Mouse (Mus musculus) thymus, postnatal 36 days (tissue): Measurements from ENCODE around the gene Tsga13.

Experiments used
- DNase-seq, 2 experiments: peaks; one replicate each; pipeline ENCODE4 v3.0.0; 2022; ENCODE audit warnings: mixed read lengths in 2 of 2

Tsga13 gene

DNA sequence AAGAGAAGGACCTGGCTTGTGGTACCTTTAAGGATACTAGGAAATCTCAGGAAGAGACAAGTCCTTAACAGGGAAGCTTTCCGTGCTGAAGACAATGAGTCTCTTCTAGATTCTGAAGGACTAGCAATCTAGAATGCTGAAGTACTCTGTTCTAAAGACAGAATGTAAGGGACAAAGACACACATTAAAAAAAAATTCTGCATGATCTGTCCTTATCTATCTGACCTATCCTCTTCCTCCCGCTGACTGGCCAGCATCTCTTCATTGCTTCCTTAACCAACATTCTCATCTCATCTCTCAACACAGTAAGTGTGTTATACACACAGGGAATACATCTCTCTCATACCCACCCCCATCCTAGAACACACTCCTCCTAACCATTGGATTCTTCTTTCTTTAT lies at the start of gene Tsga13:
Gene Tsga13 (minus strand): TSS at position 101 of the 400 bp plus-strand sequence.
- no peak for DNase-seq

DNA sequence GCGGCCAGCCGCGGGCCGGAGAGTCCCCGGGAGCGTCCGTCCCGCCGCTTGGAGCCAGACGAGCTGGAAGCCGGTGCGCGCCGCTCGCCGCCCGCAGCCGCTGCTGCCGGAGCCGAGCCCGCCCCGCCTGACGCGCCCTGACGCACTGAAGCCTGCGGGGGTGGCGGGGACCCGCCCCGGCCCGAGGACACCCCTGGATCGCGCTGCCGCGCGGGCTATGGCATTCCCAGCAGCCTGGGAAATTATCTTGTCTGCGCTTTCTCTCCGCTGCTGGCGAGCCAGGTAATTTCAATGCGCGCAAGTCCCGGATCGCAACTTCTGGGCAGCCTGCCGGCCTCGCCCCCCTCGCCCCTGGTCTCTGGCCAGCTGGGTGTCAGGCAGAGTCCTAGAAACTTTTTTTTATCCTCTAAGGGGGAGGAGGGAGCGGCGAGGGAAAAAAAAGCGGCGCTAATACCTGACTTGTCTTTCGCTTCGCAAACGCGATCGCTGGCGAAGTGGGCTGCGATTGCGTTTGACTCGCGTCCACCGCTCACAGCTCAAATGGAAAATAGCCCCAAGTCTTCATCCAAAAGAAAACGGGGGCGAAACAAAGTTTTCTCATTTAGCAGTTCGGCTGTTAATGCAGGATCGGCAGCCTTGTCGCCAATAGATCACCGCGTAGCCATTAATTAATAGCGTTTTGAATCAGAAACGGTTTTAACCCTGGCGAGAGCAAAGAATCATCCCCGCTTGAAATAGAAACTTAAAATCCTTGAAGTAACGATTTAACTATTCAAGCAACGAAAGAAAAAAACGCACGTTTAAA lies 43.6 kb upstream of the Tsga13 start, which contains the start of gene Klf14:
Gene Klf14 (minus strand): TSS at position 343 of the 805 bp plus-strand sequence.
- DNase-seq, result no peak

DNA sequence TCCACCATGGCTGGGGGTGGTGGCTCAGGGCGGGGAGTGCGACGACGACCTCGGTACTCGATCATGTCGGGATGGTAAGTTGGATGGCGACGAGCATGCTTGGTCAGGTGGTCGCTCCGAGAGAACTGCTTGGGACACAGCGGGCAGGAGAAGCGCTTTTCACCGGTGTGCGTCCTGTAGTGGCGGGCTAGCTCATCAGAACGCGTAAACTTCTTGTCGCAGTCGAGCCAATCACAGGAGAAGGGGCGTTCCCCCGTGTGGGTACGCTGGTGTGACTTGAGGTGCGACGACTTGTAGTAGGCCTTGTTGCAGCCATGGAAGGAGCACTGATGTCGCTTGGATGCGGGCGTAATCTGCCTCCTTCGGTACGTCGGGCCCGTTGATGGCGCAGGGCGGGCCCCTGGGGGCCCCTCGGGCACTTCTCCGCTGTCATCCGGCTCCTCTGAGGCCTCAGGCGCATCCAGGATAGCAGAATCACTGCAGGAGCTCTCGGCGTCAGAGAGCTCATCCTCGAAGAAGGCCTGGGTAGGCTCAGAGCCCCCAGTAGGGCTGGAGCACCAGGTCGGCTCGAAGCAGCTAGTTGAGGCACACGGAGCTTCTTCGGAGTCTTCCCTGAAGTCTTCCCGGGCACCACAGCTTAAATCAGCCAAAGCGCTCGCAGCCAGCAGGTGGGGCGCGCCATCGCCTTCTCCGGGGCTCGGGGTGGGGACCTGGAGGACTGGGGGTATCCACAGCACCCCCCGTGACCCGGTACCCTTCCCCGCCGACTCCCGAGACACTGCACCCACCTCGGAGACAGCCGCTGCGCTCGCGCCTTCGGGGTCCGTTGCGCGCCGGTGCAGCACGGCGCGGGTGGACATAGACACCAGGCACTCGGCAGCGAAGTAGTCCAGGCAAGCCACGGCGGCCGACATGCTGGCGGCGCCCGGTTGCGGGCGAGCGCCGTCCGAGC lies 42.7 kb upstream of the Tsga13 start:
- peak in 1 of 2 experiments; percentile 6 for DNase-seq

DNA sequence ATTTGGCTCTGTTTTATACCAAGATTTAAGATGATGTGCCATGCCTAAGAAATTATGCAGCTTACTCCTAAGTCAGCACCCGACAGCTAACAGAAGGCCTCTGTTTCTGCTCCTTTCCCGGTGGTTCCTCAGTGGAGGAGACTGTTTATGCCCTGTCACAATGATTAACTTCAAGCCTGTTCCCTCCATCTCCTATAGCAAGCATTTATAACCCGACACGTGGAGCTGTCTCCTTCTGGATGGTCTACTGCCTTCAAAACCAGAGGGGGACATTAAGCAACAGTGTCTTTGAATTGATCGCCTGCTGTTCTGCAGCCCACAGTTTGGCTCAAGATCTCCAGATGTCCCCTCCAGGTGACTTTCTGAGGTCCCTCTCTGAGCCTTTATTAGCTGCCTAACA lies 23.9 kb upstream of the Tsga13 start:
- DNase-seq, result no peak

DNA sequence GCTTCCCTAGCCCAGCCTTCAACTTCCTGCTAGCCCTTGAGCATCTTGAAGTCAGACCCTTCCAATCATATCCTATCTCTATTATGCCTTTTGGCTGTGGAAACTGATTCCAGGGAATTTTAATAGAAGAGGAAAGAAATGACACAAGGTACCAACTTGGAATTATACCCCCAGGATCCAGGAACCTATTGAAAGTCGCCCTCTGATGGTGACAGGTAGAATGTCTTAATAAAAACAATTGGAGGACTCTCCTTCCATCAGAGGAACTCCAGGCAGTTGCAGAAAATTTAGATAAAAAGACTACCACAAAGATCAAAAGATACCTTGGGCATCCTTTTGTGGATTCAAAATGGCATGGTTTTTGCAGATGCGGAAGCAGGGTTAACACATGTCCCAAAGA lies 7.4 kb upstream of the Tsga13 start:
- DNase-seq, result no peak

DNA sequence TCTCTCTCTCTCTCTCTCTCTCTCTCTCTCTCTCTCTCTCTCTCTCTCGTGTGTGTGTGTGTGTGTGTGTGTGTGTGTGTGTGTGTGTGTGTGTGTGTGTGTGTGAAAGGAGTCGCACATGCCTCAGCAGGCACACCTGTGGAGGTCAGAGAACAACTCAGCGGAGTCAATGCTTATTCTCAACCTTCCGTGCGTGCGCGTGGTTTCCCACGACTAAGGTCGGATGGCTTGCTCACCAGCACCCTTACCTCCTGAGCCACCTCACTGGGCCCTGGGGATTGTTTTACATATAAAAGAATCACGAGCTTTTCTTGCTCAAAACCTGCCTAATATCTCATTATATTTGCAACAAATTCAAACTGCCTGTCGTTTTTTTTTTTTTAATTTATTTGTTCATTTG lies 6.5 kb upstream of the Tsga13 start:
- no peak for DNase-seq

DNA sequence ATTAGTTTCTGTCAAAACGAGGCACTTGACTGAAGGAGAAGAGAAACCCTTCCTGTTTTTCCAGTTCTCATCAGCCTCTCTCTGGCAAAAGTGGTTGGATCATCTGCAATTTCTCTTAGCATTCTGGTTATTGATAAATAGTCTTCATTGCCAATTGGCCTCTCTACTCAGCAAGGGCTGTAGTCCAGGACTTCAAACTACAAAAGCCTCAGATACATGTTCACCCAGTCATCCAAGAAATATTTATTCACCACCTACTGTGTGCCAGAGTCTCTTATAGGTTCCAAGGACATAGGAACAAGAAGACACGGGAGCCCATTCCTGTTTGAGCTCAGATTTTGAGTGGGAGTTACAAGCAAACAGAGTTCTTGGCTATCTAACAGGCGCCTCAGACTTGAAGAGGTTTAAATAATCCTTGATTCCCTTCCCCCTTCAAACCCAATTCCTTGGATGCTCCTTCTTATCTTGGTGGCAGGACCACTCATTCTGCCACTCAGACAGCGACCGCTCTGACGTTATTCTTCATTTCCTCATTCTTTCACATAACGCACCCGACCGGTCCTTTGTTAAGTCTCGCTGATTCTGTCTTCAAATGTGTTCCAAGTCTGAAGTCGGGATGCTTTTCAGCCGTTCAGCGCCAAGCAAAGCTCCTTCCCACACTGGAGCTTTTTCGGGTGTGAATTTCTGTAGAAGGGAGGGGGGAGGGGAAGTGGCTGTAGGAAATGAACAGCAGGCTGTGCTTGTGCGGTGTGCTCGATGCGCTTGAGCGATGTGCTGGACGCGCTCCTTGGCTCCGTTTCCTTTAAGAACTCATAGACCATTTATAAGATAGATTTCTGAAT lies 5.7 kb upstream of the Tsga13 start:
- no peak for DNase-seq

DNA sequence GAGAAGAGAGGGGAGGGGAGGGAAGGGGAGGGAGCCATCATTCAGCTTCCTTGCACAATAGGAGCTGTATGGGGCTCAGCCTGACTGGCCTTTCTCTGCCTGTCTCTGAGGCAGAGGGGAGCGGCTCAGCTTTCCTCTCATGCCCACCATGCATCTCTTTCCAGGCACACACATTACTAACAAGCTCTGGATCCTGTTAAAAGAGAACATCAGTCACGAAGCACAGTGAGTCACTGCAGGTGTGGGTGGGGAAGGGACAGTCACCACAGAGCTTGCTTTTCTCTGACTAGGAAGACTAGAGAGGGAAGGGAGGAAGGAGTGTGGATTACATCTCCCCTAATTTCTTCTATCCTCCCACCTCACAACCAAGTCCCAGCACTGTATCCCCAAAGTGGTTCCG lies 7.4 kb downstream of the Tsga13 start:
- no peak for DNase-seq

DNA sequence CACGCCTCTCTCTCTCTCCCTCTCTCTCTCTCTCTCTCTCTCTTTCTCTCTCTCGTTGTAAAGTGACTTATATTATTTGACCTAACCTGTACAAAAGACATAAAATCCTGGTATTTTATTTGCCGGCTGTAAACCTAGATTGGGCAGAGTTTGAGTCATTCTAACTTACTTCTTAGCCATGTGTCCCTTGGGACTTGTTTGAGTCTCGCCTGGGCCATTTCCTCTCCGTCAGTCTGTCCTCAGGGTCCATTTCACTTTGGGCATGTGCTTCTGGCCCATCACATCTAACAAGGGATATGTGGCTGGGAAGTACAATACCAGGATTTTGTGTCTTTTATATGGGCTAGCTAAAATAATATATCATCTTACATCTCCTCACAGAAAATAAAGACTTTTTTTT lies 10.5 kb downstream of the Tsga13 start:
- no peak for DNase-seq

DNA sequence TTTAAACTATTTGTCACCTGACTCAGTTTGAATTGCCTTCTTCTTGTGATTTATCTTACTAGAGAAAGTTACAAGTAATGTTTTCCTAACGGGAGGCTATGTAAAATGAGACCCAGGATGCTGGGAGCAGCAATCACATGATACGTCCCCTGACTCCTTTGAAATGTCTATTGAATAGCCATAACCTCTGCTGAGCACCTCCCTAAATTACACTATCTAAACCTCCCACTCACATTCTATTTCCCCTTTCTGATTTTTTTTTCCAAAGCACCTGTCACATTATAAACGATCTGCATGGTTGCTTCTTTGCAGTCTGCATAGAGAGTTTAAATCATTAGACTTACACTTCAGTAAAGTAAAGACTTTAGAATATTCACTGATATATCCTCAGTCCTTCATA lies 11.3 kb downstream of the Tsga13 start:
- DNase-seq, result no peak

DNA sequence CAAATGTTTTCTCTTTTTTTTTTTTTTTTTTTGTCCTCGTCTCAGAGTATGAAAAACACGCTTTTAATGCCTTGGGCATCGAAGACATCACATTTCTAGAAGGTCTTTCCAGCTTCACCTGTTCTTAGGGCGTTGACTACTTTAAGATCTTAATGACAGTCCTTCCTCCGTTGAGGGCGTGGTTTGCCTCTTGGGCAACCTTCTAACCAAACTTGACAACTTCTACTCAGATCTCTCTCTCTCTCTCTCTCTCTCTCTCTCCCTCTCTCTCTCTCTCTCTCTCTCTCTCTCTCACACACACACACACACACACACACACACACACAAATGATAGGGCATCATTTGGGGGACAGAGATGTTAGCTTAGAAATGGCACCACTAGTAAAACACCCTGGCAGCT lies 17.9 kb downstream of the Tsga13 start:
- no peak for DNase-seq

DNA sequence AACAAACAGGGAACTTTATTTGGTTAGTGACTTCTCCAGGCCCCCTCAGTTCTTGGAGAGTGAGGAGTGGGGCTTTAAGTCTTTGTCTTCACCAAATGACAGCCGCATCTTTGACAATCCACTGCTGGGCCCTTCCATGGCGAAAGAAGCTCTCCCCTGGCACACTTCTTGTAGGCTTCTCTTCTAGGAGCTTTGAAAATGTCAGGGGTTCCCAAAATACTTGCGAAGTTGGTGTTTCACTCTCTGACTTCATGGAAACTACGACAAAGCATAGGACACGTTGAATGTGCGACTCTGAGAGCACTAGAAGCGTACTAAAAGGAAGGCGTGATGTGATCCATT lies 18.4 kb downstream of the Tsga13 start:
- no peak for DNase-seq

DNA sequence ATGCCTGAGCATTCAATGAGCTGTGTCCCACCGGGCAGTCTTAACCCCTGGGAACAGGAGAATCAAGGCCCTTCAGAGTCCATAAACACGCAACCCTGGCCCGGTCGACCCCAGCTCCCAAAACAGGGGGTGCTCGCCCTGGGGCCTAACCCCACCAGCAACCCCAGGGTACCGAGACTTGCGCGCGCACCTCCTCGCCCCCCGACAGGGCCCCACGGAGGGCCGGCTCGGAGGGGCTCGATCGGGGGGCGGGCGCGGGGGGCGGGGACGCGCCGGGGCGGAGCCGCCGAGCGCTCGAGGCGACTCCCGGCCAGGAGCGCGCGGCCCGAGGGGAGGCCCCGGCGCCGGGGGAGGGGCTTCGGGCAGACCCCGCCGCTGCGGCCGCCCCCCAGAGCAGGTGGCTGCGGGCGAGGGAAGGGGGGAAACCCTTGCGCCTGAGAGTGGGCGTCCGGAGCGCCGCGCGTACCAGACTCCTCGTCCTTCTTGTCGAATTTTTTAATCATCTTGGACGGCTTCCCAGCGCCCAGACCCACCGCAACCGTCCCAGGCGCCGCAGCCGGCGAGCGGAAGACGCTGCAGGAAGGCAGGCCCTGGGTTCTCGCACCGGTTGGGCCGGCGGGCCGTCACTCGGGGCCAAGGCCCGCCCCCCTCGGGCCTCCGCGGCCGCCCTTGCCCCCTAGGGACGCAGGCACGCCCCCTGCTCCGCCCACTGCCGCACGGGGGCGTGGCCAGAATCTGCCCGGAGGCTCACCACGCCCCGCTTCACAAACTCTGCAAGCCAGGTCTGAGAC lies 19.0 kb downstream of the Tsga13 start, which contains the start of gene Copg2:
Gene Copg2 (minus strand): TSS at position 600 of the 791 bp plus-strand sequence.
- DNase-seq, result peak; percentile 97

DNA sequence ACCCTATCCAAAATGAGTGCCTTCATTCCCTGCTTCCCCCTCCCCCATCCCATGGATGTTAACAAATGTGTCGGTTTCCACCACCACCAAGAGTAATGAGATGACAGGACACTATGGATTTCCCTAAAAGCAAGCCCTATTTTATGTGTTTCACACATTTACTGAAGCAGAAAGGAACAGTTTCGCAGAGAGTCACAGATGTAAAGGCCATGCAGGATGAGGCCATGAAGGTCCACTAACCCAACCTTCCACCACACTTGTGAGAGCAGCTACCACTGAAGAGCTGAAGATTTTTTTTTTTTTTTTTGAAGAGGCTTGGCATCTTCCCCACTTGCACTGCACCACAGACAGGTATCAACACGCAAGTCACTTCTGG lies 19.6 kb downstream of the Tsga13 start:
- DNase-seq, result no peak

DNA sequence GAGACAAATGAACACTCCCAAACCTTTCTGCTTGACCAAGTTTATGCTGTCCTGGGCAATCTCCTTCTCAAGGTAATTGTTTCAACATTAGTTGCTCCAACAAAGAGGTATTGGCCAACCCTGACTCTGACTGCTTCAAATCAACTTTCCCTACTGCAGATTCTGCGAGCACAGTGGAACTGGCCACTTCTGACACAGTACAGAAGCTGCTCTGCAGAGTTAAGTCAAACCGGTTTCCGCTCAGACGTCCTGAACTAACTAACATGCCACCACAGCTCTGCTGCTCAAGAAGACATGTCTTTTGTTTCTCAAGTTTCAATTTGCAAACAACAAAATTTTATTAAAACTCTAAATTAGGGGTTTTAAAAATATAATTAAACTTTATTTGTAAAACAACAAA lies 22.3 kb downstream of the Tsga13 start:
- DNase-seq, result no peak

DNA sequence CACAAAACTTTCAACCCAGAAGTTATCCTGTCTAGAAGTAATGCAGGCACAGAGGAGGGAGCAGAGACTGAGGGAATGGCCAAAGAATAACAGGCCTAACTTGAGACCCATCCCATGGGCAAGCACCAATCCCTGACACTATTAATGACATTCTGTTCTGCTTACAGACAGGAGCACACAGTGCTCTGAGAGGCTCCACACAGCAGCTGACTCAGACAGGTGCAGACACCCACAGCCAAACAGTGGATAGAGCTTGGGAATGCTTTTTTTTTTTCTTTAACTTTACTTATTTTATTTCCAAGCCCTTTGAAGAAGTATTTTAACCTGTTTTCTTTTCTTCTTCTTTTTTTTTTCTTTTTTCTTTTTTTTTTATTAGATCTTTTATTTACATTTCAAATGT lies 23.6 kb downstream of the Tsga13 start:
- no peak for DNase-seq

DNA sequence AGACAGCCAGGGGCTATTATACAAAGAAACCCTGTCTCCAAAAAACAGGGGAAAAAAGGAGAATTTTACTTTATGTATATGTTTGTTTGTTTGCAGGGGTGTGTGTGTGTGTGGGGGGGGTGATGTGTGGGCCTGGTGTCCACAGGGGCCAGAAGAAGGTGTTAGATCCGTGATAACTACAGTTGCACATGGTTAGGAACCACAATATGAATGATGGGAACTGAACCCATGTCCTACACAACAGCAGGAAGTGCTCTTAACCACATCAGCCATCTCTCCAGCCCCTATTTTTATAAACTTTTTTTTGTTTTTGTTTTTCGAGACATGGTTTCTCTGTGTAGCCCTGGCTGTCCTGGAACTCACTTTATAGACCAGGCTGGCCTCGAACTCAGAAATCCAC lies 30.5 kb downstream of the Tsga13 start:
- DNase-seq, result no peak

DNA sequence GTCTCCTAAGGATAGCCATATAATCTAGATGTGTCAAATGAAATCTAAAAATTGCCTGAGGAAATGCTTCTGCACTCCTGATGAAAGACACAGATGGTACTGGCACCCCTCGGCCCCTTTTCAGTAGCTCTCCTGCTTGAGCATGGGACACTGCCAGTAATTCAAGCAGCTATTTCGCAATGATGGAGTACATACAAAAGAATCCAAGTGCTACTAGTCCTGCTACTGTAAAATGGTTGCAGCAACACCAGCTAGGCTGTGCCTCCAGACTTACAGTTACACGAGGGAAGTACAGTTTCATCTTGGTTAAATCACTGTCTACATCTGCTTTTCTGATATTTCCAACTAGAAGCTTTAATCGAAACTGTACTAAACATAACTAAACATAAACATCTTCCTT lies 31.9 kb downstream of the Tsga13 start:
- no peak for DNase-seq

DNA sequence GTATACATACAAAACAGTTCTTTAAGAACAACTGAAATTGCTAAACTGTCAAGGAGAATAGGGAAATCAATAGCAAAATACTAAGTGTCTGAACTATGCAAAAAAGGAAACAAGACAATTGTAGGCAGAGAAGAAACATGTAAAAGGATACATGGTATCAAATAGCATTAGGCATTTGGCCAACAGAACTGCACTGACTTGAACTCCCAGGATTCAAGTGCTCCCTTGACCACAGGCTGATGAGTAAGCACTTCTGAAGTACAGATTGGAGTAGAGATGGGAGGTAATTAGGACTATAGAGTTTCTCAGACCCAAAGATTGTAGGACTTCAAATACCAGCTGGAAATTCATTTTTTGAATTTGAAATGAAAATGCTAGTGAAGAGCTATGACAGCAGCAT lies 38.7 kb downstream of the Tsga13 start:
- no peak for DNase-seq

DNA sequence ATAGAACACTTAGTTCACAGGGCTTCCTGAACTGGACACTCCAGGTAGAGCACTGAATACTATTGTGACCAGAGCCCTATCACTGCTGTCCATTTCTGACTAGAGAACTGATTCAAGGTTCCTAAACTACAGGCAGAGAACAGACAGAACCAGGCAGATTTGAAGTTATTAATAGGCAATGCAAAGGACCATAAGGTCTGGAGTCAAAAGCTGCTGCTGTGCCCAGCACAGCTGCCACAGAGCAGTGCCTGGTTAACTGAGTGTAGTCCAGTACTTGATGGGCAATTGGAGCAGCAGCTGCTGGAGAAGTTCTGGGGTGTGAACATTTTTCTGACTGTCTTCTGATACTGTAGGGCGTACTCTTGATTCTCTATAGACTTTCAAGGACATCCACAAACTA lies 48.9 kb downstream of the Tsga13 start:
- no peak for DNase-seq

DNA sequence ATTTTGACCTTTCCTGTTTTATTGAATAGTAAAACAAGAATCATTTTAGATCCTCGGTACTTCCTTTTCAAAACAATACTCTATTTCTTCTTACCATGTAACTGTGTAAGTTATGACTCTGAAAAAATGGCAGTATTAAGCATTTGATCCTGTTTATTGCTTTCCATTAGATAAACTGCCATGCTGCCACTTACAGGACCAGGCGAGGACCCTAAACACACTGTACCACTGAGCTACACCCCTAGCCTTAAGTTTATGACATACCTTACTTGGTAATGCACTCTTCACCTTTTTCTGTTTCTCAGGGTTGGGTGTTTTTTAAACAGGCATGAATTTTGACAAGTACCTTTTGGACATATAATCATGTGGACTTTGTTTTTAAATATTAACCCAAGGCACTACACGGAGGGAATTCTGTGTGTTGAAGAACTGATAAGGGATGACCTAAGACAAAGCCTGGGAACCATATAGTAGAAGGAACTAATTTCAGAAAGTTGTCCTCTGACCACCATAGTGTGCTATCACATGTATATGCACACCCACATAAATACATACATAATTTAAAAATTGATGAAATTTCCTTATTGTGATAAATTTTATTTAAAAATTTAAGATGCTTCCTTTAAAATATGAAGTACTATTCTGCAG lies 50.2 kb downstream of the Tsga13 start:
- no peak for DNase-seq

DNA sequence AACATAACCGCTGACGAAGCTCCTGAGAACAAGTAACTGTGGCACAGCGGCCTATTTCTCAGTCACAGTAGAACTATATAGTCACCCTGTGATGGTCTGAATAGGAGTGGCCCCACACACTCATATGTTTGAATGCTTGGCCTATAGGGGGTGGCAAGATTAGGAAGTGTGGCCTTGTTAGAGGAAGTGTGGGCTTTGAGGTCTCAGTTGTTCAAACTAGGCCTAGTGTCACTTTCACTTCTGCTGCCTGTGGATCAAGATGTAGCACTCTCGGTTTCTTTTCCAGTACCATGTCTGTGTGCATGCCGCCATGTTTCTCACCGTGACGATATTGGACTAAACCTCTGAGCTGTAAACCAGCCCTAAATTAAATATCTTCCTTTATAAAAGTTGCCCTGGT lies 59.4 kb downstream of the Tsga13 start:
- DNase-seq, result no peak
